Mouse (Mus musculus): ENCODE data around the gene Cep350. TPM values are rescaled to one million over a fixed set of nuclear protein-coding genes. Genes with fewer than 3 reads are reported as not detected.
"Not testable (repeated sequence)": the region's sequence is repeated elsewhere in the genome, so short reads cannot be mapped to it uniquely, and the experiment has no call there.

The Cep350 gene
- polyA plus RNA-seq, 1 experiment = 6.2 TPM

DNA sequence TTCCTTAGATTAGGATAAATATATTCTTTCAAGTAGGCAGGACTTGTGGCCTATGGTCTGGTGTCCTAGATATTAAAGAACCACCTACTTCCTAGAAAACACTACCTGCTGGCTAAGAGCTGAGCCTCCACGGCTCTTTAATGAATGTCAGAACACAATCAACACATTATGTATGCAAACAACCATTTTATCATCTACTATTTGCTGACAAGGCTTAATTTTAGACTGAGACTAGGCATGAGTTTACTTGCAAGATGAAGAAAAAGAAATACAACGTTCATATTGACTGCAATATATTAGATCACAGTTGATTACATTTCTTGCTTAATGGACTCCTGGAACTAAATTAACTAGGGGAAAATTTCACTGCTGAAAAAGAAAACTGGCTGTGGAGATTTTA, 38.4 kb downstream of the Cep350 start:
- H3K4me3 ChIP-seq (replicated peaks; ENCODE audit: extremely low read depth, low read depth, low read length) = no peak overlapping the region
- 81% methylated on average over 2 of the region's 2 CpGs for WGBS
- no peak for TF ChIP-seq POLR2A (IDR thresholded peaks at IDR 0.05; ENCODE audit: borderline replicate concordance, extremely low read depth, low read depth, low read length)
- no peak for TF ChIP-seq CTCF (IDR thresholded peaks at IDR 0.05; ENCODE audit: insufficient read depth, low read length)
- no peaks in the 10 kb centered on the region for H3K4me1 ChIP-seq (ENCODE audit: control insufficient read depth, insufficient read depth, low read length)
- no peak for DNase-seq

DNA sequence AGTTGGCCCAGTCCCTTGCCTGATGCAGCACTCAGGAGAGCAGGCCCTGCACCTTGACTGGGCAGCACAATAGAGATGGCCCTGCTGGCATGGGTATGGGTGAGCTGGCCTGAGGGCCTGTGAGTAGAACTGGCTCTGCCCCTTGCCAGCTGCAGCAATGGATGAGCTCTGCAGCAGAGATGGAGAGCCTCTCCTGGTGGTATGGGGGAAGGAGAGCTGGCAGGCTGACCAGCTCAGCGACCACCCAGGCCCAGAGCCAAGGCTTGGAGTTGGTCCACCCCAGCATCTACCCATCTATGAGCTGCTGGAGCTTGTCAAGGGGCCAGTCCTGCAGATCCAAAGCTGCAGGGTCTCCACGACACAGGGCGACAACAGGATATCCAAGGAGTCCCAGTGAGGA, 69.5 kb downstream of the Cep350 start:
- no peak for DNase-seq
- WGBS = 83% methylated on average over 3 of the region's 3 CpGs
- no peak for TF ChIP-seq CTCF (IDR thresholded peaks at IDR 0.05; ENCODE audit: insufficient read depth, low read length)
- H3K4me3 ChIP-seq (replicated peaks; ENCODE audit: extremely low read depth, low read depth, low read length) = no peak overlapping the region
- no peaks in the 10 kb centered on the region for H3K4me1 ChIP-seq (ENCODE audit: control insufficient read depth, insufficient read depth, low read length)

DNA sequence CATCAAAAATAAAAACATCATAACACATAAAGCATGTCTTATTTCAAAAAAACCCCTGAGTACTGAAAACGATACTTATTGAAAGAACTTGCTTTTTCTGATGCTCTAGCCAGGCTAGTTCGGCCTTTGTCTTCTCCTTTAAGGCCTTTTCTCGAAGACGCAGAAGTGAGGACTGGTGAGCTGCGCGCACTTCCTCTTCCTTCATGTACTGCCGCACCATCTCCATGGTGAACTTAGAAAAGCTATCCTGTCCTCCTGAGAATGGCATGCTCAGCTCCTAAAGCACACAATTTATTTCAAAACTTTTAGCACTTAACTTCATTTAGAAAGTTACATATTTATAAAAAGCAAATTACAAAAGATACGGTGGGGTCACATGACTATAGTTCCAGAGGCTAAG, 71.7 kb downstream of the Cep350 start:
- H3K4me3 ChIP-seq (replicated peaks; ENCODE audit: extremely low read depth, low read depth, low read length) = no peak overlapping the region
- TF ChIP-seq POLR2A (IDR thresholded peaks at IDR 0.05; ENCODE audit: borderline replicate concordance, extremely low read depth, low read depth, low read length) (no peak), CTCF (IDR thresholded peaks at IDR 0.05; ENCODE audit: insufficient read depth, low read length) (no peak)
- no peak for DNase-seq
- no peaks in the 10 kb centered on the region for H3K4me1 ChIP-seq (ENCODE audit: control insufficient read depth, insufficient read depth, low read length)
- 92% methylated on average over 8 of the region's 8 CpGs for WGBS

DNA sequence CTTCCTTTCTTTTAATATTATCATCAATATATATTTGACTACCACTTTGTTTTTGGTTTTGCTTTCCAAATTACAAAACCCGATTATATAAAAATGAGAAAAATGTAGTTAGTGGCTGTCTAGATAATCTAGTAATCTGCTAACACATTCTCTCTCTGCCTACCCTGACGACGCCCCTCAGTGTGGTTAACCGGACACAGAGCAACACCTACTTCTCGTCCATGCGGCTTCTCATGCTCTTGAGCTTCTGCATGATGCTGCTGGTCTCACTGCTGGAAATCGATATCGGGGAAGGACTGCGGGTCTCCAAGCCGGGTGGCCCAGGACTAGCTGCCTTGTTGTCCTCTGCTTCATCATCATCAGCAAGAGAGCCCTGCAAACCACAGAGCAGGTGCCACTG, 78.7 kb downstream of the Cep350 start:
- 94% methylated on average over 10 of the region's 10 CpGs for WGBS

DNA sequence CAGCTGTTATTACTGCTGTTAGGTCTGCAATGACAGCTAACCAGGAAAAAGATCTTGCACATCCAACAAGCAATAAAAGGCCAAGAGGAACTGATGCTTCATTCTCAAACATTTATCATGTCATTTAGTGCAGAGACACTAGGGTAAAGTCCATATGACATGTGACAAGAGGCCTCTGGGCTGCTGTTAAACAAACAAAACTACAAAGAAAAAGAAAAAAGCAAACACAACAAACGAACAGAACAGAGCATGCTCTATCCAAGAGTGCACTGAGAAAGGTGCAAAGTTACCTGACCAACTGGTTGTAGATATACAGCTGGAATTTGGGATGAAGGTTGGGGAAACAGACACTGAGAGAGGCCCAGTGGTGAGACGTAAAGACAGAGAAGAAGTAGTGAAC, 86.2 kb downstream of the Cep350 start:
- TF ChIP-seq CTCF (IDR thresholded peaks at IDR 0.05; ENCODE audit: insufficient read depth, low read length) = no peak
- no peak for TF ChIP-seq POLR2A (IDR thresholded peaks at IDR 0.05; ENCODE audit: borderline replicate concordance, extremely low read depth, low read depth, low read length)
- Histone ChIP-seq H3K4me1 (ENCODE audit: control insufficient read depth, insufficient read depth, low read length) (no peaks in the 10 kb centered on the region), H3K4me3 (replicated peaks; ENCODE audit: extremely low read depth, low read depth, low read length) (no peak overlapping the region)
- 69% methylated on average over 2 of the region's 2 CpGs for WGBS
- no peak for DNase-seq

More for the DNA sequence above, 78.7 kb downstream of the Cep350 start:
- DNase-seq = no peak
- no peaks in the 10 kb centered on the region for H3K4me1 ChIP-seq (ENCODE audit: control insufficient read depth, insufficient read depth, low read length)
- no peak overlapping the region for H3K4me3 ChIP-seq (replicated peaks; ENCODE audit: extremely low read depth, low read depth, low read length)
- no peak for TF ChIP-seq CTCF (IDR thresholded peaks at IDR 0.05; ENCODE audit: insufficient read depth, low read length)
- no peak for TF ChIP-seq POLR2A (IDR thresholded peaks at IDR 0.05; ENCODE audit: borderline replicate concordance, extremely low read depth, low read depth, low read length)

DNA sequence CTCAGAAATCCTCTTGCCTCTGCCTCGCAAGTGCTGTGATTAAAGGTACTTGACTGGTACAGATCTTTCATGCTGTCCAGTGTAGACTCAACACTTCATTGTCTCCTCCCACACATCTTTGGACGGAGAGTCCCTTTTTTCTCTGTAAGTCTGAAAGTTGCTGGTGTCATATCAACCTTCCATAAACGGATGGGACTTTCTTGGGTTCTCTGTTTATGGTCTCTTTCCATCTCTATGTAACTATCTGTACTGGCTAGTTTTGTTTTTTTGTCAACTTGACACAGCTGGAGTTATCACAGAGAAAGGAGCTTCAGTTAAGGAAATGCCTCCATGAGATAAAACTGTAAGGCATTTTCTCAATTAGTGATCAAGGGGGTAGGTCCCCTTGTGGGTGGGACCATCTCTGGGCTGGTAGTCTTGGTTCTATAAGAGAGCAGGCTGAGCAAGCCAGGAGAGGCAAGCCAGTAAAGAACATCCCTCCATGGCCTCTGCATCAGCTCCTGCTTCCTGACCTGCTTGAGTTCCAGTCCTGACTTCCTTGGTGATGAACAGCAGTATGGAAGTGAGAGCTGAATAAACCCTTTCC, 90.3 kb downstream of the Cep350 start:
- DNase-seq; H3K4me3 ChIP-seq (replicated peaks; ENCODE audit: extremely low read depth, low read depth, low read length); H3K4me1 ChIP-seq (ENCODE audit: control insufficient read depth, insufficient read depth, low read length): not testable (repeated sequence)
- WGBS = 84% methylated on average over 3 of the region's 3 CpGs

DNA sequence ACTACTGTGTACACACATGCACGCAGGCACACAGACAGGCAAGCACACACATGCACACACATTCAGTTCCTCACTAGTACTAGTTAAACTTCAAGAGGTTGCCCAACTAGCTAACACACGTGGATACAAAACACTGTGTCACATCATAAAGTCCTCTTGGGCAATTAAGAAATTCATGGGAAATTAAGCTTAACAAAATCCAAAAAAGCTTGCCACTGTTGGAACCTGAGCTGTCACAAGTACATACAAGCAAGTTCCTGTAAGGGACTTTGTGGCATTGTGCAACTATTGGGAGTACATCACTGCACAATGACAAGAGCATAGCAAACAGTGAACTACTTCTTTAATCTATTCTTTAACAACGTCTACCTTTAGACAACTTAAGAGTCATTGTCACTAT, 93.5 kb downstream of the Cep350 start:
- TF ChIP-seq CTCF (IDR thresholded peaks at IDR 0.05; ENCODE audit: insufficient read depth, low read length) = no peak
- TF ChIP-seq POLR2A (IDR thresholded peaks at IDR 0.05; ENCODE audit: borderline replicate concordance, extremely low read depth, low read depth, low read length) = no peak
- Histone ChIP-seq H3K4me3 (replicated peaks; ENCODE audit: extremely low read depth, low read depth, low read length) (no peak overlapping the region), H3K4me1 (ENCODE audit: control insufficient read depth, insufficient read depth, low read length) (no peaks in the 10 kb centered on the region)
- 77% methylated on average over 3 of the region's 3 CpGs for WGBS
- no peak for DNase-seq

DNA sequence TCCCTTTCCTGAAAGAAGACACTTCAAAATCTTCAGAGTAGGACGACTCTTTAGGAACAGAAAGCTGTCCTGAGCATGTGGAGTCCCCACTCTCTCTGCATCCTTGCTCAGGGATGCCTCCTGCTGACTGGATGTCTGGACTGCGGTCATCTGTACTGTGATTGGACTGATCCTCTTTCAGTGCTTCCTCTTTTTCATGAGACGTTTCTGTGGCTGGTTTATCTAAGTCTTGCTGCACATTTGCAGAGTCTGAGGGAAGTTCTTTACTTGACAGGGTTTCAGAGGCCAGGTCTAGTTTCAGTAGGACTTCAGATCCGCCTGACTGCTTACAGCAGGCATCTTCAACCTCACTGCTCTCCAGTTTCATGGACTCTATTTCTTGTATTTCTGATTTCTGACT, 110.1 kb downstream of the Cep350 start:
- Histone ChIP-seq H3K4me1 (ENCODE audit: control insufficient read depth, insufficient read depth, low read length) (no peaks in the 10 kb centered on the region), H3K4me3 (replicated peaks; ENCODE audit: extremely low read depth, low read depth, low read length) (no peak overlapping the region)
- no peak for DNase-seq
- WGBS = 62% methylated on average over 4 of the region's 4 CpGs
- TF ChIP-seq POLR2A (IDR thresholded peaks at IDR 0.05; ENCODE audit: borderline replicate concordance, extremely low read depth, low read depth, low read length) (no peak), CTCF (IDR thresholded peaks at IDR 0.05; ENCODE audit: insufficient read depth, low read length) (peak; percentile 60)

DNA sequence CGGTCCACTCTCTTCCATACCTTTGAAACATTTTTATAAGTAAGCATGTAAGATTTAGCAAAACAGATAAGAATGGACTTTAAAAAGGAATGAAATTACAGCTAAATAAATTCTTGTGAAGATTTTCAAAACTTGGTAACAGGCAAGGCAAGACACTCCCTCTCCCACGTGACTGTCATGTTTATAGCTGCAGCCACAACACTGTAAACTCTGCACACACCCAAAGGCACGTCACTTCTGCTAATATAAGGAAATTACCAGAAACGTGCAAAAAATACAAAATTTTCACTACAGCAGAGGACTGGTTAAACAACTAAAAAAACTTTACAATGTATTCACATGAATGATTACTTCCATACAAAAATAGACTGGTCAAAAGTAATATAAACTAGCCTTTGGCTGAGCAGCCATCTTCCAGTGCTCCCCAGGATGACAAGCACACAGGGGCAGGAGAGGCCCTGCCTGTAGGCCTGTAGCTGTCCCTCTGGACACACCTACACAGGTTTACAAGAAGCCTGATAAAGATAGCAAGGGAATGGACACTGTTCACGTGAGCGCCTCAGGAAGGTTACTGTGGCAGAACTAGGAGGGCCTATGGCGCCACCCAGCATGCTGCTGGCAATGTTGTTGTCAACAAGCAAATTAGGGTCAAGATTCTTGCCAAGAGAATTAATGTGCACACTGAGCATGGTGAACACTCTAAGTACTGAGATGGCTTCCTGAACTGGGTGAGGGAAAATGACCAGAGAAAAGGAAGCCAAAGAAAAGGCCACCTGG, 117.9 kb downstream of the Cep350 start:
- Histone ChIP-seq H3K4me1 (ENCODE audit: control insufficient read depth, insufficient read depth, low read length) (no peaks in the 10 kb centered on the region), H3K4me3 (replicated peaks; ENCODE audit: extremely low read depth, low read depth, low read length) (no peak overlapping the region)
- TF ChIP-seq CTCF (IDR thresholded peaks at IDR 0.05; ENCODE audit: insufficient read depth, low read length) (no peak), POLR2A (IDR thresholded peaks at IDR 0.05; ENCODE audit: borderline replicate concordance, extremely low read depth, low read depth, low read length) (no peak)
- no peak for DNase-seq
- 74% methylated on average over 7 of the region's 7 CpGs for WGBS

DNA sequence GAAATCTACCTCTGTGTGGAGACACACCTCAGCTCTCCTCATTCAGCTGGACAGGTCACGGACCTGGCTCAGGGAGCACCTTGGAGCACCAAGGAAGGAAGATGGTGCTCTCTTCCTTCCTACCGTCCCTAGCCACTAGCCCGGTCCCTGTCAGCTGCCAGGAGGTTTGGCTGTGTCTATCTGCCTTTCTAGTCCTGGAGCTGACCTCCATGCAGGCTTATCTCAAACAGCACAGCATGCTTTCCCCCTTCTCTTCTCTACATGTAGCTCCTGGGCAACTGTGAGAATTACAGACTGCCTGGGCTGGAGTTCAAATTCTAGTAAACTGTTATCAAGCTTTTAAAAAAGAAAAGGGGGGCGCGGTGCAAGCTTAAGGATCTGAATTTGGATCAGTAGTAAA, 120.0 kb downstream of the Cep350 start:
- no peak for DNase-seq

More for the DNA sequence above, 120.0 kb downstream of the Cep350 start:
- WGBS = 96% methylated on average over 5 of the region's 5 CpGs
- TF ChIP-seq POLR2A (IDR thresholded peaks at IDR 0.05; ENCODE audit: borderline replicate concordance, extremely low read depth, low read depth, low read length) = no peak
- no peak for TF ChIP-seq CTCF (IDR thresholded peaks at IDR 0.05; ENCODE audit: insufficient read depth, low read length)
- H3K4me1 ChIP-seq (ENCODE audit: control insufficient read depth, insufficient read depth, low read length) = no peaks in the 10 kb centered on the region
- H3K4me3 ChIP-seq (replicated peaks; ENCODE audit: extremely low read depth, low read depth, low read length) = no peak overlapping the region
